9 mouse cellular contexts compared by ENCODE assay signal in the genomic region with DNA sequence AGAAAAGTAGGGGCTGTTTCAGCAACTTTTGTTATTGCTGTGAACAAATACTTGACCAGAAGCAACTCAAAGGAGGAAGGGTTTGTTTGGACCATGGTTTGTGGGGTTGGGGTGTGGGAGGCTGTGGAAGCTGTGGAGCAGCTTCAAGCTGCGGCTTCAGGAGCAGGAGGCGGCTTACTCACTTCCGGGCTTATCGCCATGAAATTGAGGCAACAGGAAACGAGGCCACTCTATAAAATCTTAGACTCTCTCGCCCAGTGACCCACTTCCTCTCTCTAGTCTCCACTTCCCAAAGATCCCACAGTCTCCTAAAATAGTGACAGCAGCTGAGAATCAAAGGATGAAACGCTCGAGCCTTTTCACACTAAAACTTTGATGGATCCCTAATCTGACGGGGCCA. TPM values are rescaled to one million over a fixed set of nuclear protein-coding genes. Genes with fewer than 3 reads are reported as not detected.
DNase-seq lines count a peak whose midpoint lies in the region; ATAC-seq lines count a peak whose summit lies in the region.
"Had no signal": no experiment of that assay in that cellular context is flagged by ENCODE, and none has a peak within 500 bp of the region (broad histone marks: within the 10 kb centered on the region; RNA-seq: fewer than 3 reads in every experiment).

No protein-coding gene starts in this region.

- H3K9me3 ChIP-seq in heart, embryonic 13.5 days: no peaks in the 10 kb centered on the region
- no peaks in the 10 kb centered on the region for H3K9me3 ChIP-seq in lung, embryonic 15.5 days

- H3K4me1 ChIP-seq in heart, embryonic 13.5 days: no peaks in the 10 kb centered on the region
- no peaks in the 10 kb centered on the region for H3K4me1 ChIP-seq in lung, embryonic 15.5 days

- H3K36me3 ChIP-seq in heart, embryonic 13.5 days: no peaks in the 10 kb centered on the region
- H3K36me3 ChIP-seq in lung, embryonic 15.5 days: no peaks in the 10 kb centered on the region

- H3K27me3 ChIP-seq in heart, embryonic 13.5 days (replicated peaks): no peaks in the 10 kb centered on the region
- no peaks in the 10 kb centered on the region for H3K27me3 ChIP-seq in lung, embryonic 15.5 days

- no peak overlapping the region for H3K27ac ChIP-seq in heart, embryonic 13.5 days (replicated peaks)
- H3K27ac ChIP-seq in lung, embryonic 15.5 days: peak overlapping the region; percentile 2; the same call in 1 of the 2 replicates

- DNase-seq in kidney, postnatal 14 days: peak; percentile 21
- no peak for DNase-seq in kidney, adult 18-20 months
- peak; percentile 62 for DNase-seq in NIH3T3 (ENCODE audit: low read depth)
- DNase-seq in thymus, postnatal 0 days (ENCODE audit: low spot score): peak; percentile 71
- DNase-seq in cerebellum, adult 9-10 months: no peak

- no peak for ATAC-seq in heart, embryonic 13.5 days (ENCODE audit: extremely low read depth, insufficient number of reproducible peaks, low FRiP score, low TSS enrichment)
- ATAC-seq in lung, embryonic 15.5 days (ENCODE audit: borderline replicate concordance, extremely low read depth, low FRiP score, low TSS enrichment): 0 out of 2 replicates have a peak, but pooled peaks have one; percentile 27
- ATAC-seq in cerebellum, adult (ENCODE audit: insufficient number of reproducible peaks, low FRiP score, low TSS enrichment): no peak

- H3K4me3 ChIP-seq in heart, embryonic 13.5 days: no peak overlapping the region
- no peak overlapping the region for H3K4me3 ChIP-seq in lung, embryonic 15.5 days

- 49% methylated on average over 9 of the region's 9 CpGs for WGBS in heart, embryonic 13.5 days
- WGBS in lung, embryonic 15.5 days: 37% methylated on average over 9 of the region's 9 CpGs

- peak overlapping the region; percentile 27 for H3K4me2 ChIP-seq in heart, embryonic 13.5 days
- H3K4me2 ChIP-seq in lung, embryonic 15.5 days: peak overlapping the region; percentile 7; the same call in 1 of the 2 replicates

- H3K9ac ChIP-seq in heart, embryonic 13.5 days: no peak overlapping the region
- H3K9ac ChIP-seq in lung, embryonic 15.5 days: no peak overlapping the region

RNA-seq across cellular contexts. Expression of gene Gm2310, which starts 7.9 kb away (rescaled TPM):
- not detected in 2 replicates for polyA plus RNA-seq in heart, embryonic 13.5 days (2015; fragmentation: Nextera tagmentation; extraction: Ambion mirVana)
- not detected in 2 replicates for polyA plus RNA-seq in lung, embryonic 15.5 days (2015; fragmentation: Nextera tagmentation; extraction: Ambion mirVana)
- polyA plus RNA-seq in thymus, postnatal 0 days (2015; fragmentation: Nextera tagmentation; extraction: Ambion mirVana): 0.23 TPM in 1 of 2 replicates, not detected in the other
- polyA plus RNA-seq: large intestine, adult 2 months had no signal

Comparison
In these comparisons a context has a peak if more than half of its experiments do, and no peak if none do; other contexts are left out.
1. DNase-seq: peak in kidney, postnatal 14 days (single experiment), NIH3T3 (single experiment) and thymus, postnatal 0 days (single experiment); none in kidney, adult 18-20 months (single experiment) and cerebellum, adult 9-10 months (single experiment).